Mouse (Mus musculus) MEL (cell line): ENCODE results near the gene Mkln1. TPM values are rescaled to one million over a fixed set of nuclear protein-coding genes. Genes with fewer than 3 reads are reported as not detected.

Experiments used
- DNase-seq: peaks from one replicate; pipeline ENCODE4 v3.0.0; 2011; ENCODE audit warnings: low read depth, low spot score
- H3K27ac ChIP-seq: 2 replicates; pipeline ENCODE4 v1.5.1; 2012; ENCODE audit warnings: low read depth, mild to moderate bottlenecking, control low read depth, low read length, moderate library complexity; ENCODE audit not compliant: control insufficient read depth
- H3K27me3 ChIP-seq, 2 experiments: fragments of 150-350 bp in 1 of 2; sonication (generic) in 1 of 2; 2 replicates each; pipeline ENCODE4 v1.6.1; 2012; ENCODE audit warnings: low read length in 2 of 2, mild to moderate bottlenecking in 2 of 2, improper control_type of control experiment in 1 of 2, moderate library complexity in 1 of 2; ENCODE audit not compliant: insufficient read depth in 2 of 2, control insufficient read depth in 1 of 2
- H3K36me3 ChIP-seq, 2 experiments: 2 replicates each; pipeline ENCODE4 v1.6.1; 2012 to 2014; ENCODE audit warnings: low read length in 2 of 2, improper control_type of control experiment in 1 of 2, inconsistent platforms in 1 of 2, mild to moderate bottlenecking in 1 of 2; ENCODE audit not compliant: insufficient read depth in 2 of 2, control insufficient read depth in 1 of 2
- H3K4me1 ChIP-seq, 2 experiments: fragments of 150-350 bp in 1 of 2; sonication (generic) in 1 of 2; 2 replicates each; pipeline ENCODE4 v1.6.1; 2012; ENCODE audit warnings: low read length in 2 of 2, improper control_type of control experiment in 1 of 2, mild to moderate bottlenecking in 1 of 2; ENCODE audit not compliant: insufficient read depth in 2 of 2, control insufficient read depth in 1 of 2
- H3K4me3 ChIP-seq, 2 experiments: fragments of 150-350 bp in 1 of 2; sonication (generic) in 1 of 2; 2 replicates each; pipeline ENCODE4 v1.5.1; 2012; ENCODE audit warnings: low read depth in 2 of 2, low read length in 2 of 2, mild to moderate bottlenecking in 2 of 2, moderate library complexity in 2 of 2, control low read depth in 1 of 2, improper control_type of control experiment in 1 of 2; ENCODE audit not compliant: control insufficient read depth in 1 of 2, insufficient read depth in 1 of 2
- H3K79me2 ChIP-seq: 2 replicates; pipeline ENCODE4 v1.6.1; 2012; ENCODE audit warnings: mild to moderate bottlenecking, low read length, moderate library complexity; ENCODE audit not compliant: control insufficient read depth, poor library complexity, insufficient read depth
- H3K9ac ChIP-seq: 2 replicates; pipeline ENCODE4 v1.6.1; 2012; ENCODE audit warnings: low read depth, mild to moderate bottlenecking, control low read depth, low read length, moderate library complexity; ENCODE audit not compliant: control insufficient read depth, poor library complexity, severe bottlenecking
- H3K9me3 ChIP-seq: fragments of 150-350 bp; sonication (generic); replicated peaks from 2 replicates; pipeline ENCODE4 v1.6.1; 2012; ENCODE audit warnings: mild to moderate bottlenecking, low read length, improper control_type of control experiment, moderate library complexity; ENCODE audit not compliant: insufficient read depth
- CHD1 ChIP-seq: IDR thresholded peaks from 2 replicates; pipeline ENCODE4 v1.6.1; 2012; ENCODE audit warnings: low read depth, mild to moderate bottlenecking, inconsistent platforms, low read length, improper control_type of control experiment
- CHD2 ChIP-seq: IDR thresholded peaks from 2 replicates; pipeline ENCODE4 v1.6.1; 2011; ENCODE audit warnings: low read length, improper control_type of control experiment
- EP300 ChIP-seq, 2 experiments: IDR thresholded peaks; 2 replicates each; pipeline ENCODE4 v1.6.1; 2011; ENCODE audit warnings: improper control_type of control experiment in 2 of 2, low read length in 2 of 2, low read depth in 1 of 2, mild to moderate bottlenecking in 1 of 2
- ETS1 ChIP-seq: IDR thresholded peaks from 2 replicates; pipeline ENCODE4 v1.6.1; 2012; ENCODE audit warnings: low read depth, mild to moderate bottlenecking, inconsistent platforms, low read length, improper control_type of control experiment, moderate library complexity
- HCFC1 ChIP-seq: IDR thresholded peaks from 2 replicates; pipeline ENCODE4 v1.6.1; 2012; ENCODE audit warnings: low read depth, mild to moderate bottlenecking, inconsistent platforms, low read length, improper control_type of control experiment, moderate library complexity
- JUND ChIP-seq: IDR thresholded peaks from 2 replicates; pipeline ENCODE4 v1.6.1; 2011; ENCODE audit warnings: low read depth, mild to moderate bottlenecking, improper control_type of control experiment, low read length
- KAT2A ChIP-seq: conservative IDR thresholded peaks from 2 replicates; pipeline ENCODE4 v1.6.1; 2012; ENCODE audit warnings: low read depth, low read length, improper control_type of control experiment, inconsistent platforms
- MAFK ChIP-seq: IDR thresholded peaks from 2 replicates; pipeline ENCODE4 v1.6.1; 2011; ENCODE audit warnings: low read depth, mild to moderate bottlenecking, low read length, improper control_type of control experiment, borderline replicate concordance
- MAX ChIP-seq: IDR thresholded peaks from 2 replicates; pipeline ENCODE4 v1.6.1; 2011; ENCODE audit warnings: low read length, improper control_type of control experiment
- MEF2A ChIP-seq: IDR thresholded peaks from 2 replicates; pipeline ENCODE4 v1.6.1; 2014; ENCODE audit warnings: low read depth, mild to moderate bottlenecking, inconsistent platforms, low read length, improper control_type of control experiment; ENCODE audit not compliant: poor library complexity, insufficient replicate concordance, severe bottlenecking; ENCODE audit errors: extremely low read depth
- NRF1 ChIP-seq: IDR thresholded peaks from 2 replicates; pipeline ENCODE4 v1.6.1; 2014; ENCODE audit warnings: low read depth, mild to moderate bottlenecking, inconsistent platforms, low read length, improper control_type of control experiment, moderate library complexity; ENCODE audit not compliant: poor library complexity, insufficient read depth, severe bottlenecking
- POLR2A ChIP-seq, 2 experiments: IDR thresholded peaks; 2 replicates each; pipeline ENCODE4 v1.6.1; 2011 to 2012; ENCODE audit warnings: low read length in 2 of 2, mild to moderate bottlenecking in 2 of 2, control low read depth in 1 of 2, improper control_type of control experiment in 1 of 2, low read depth in 1 of 2, moderate library complexity in 1 of 2; ENCODE audit not compliant: control insufficient read depth in 1 of 2, insufficient read depth in 1 of 2, poor library complexity in 1 of 2
- POLR2AphosphoS5 ChIP-seq: IDR thresholded peaks from 2 replicates; pipeline ENCODE4 v1.6.1; 2012; ENCODE audit warnings: low read depth, borderline replicate concordance, mild to moderate bottlenecking, inconsistent platforms, low read length, moderate library complexity, mixed read lengths
- TBP ChIP-seq: IDR thresholded peaks from 2 replicates; pipeline ENCODE4 v1.8.0; 2011; ENCODE audit warnings: low read depth, low read length, improper control_type of control experiment
- TCF12 ChIP-seq: IDR thresholded peaks from 2 replicates; pipeline ENCODE4 v1.6.1; 2014; ENCODE audit warnings: low read depth, mild to moderate bottlenecking, inconsistent platforms, low read length, improper control_type of control experiment, moderate library complexity
- USF2 ChIP-seq, 2 experiments: IDR thresholded peaks; 2 replicates each; pipeline ENCODE4 v1.6.1; 2011 to 2012; ENCODE audit warnings: improper control_type of control experiment in 2 of 2, low read length in 2 of 2, borderline replicate concordance in 1 of 2, inconsistent platforms in 1 of 2, low read depth in 1 of 2, mild to moderate bottlenecking in 1 of 2; ENCODE audit not compliant: insufficient read depth in 1 of 2
- ZC3H11A ChIP-seq: IDR thresholded peaks from 2 replicates; pipeline ENCODE4 v1.6.1; 2012; ENCODE audit warnings: low read depth, mild to moderate bottlenecking, inconsistent platforms, low read length, improper control_type of control experiment
- polyA plus RNA-seq, 2 experiments: library from polyadenylated mRNA; stranded (reverse) in 1 of 2; unstranded in 1 of 2; fragments of >175 nt in 1 of 2; fragments of >200 nt in 1 of 2; gene quantifications; 2 replicates each; pipeline versions ENCODE4 v1.2.1 to v1.2.4; 2012; ENCODE audit warnings: low replicate concordance in 2 of 2, low read depth in 1 of 2; ENCODE audit not compliant: insufficient read length in 2 of 2, insufficient read depth in 1 of 2, missing spikeins in 1 of 2
- total RNA-seq: library from RNA; depleted of rRNA; stranded (reverse); fragments of 300-350 nt; gene quantifications from 2 replicates; pipeline ENCODE4 v1.2.3, GENCODE M21; 2012

Mkln1 gene
- total and polyA plus RNA-seq, 3 experiments: 115 to 187 (median 135) TPM

- no peak overlapping the region for H3K27ac ChIP-seq
- TF ChIP-seq KAT2A (no peak), HCFC1 (no peak), MAX (no peak), POLR2A (IDR thresholded peaks at IDR 0.05; ENCODE audit: control insufficient read depth in 1 of 2, insufficient read depth in 1 of 2, low read depth in 1 of 2, low read length in 2 of 2, poor library complexity in 1 of 2) (no peak), ETS1 (no peak), EP300 (IDR thresholded peaks at IDR 0.05; ENCODE audit: low read depth in 1 of 2, low read length in 2 of 2) (no peak), ZC3H11A (no peak), USF2 (IDR thresholded peaks at IDR 0.05; ENCODE audit: borderline replicate concordance in 1 of 2, insufficient read depth in 1 of 2, low read depth in 1 of 2, low read length in 2 of 2) (no peak), CHD2 (no peak), MEF2A (no peak), TCF12 (no peak), TBP (no peak), POLR2AphosphoS5 (no peak), NRF1 (no peak)
- TF ChIP-seq, all 39 proteins: peak for 0
- no peaks in the 10 kb centered on the region for H3K27me3 ChIP-seq
- H3K9me3 ChIP-seq: no peaks in the 10 kb centered on the region
- H3K9ac ChIP-seq: no peak overlapping the region
- H3K79me2 ChIP-seq: no peaks in the 10 kb centered on the region
- no peak overlapping the region for H3K4me3 ChIP-seq
- no peak for DNase-seq
- no peaks in the 10 kb centered on the region for H3K4me1 ChIP-seq
- no peaks in the 10 kb centered on the region for H3K36me3 ChIP-seq
Observed at GRCm38 (mm10) chr6:31385281-31386145, 13.0 kb upstream of the Mkln1 start.

- no peak for TF ChIP-seq CHD1
- no peak for TF ChIP-seq MAFK
- TF ChIP-seq JUND: no peak
- no peak for TF ChIP-seq MEF2A
- TF ChIP-seq, all 39 proteins: peak for 0
- H3K4me3 ChIP-seq: no peak overlapping the region
- no peaks in the 10 kb centered on the region for H3K79me2 ChIP-seq
- H3K4me1 ChIP-seq: peaks cover 2 to 10% of the 10 kb centered on the region in 2 experiments; a peak in 3 of 4 replicates
- no peaks in the 10 kb centered on the region for H3K27me3 ChIP-seq
- DNase-seq: no peak
- H3K36me3 ChIP-seq: peaks cover 0 to 3% of the 10 kb centered on the region in 2 experiments; a peak in 1 of 4 replicates
- no peaks in the 10 kb centered on the region for H3K9me3 ChIP-seq
- no peak overlapping the region for H3K27ac ChIP-seq
- no peak overlapping the region for H3K9ac ChIP-seq
Observed at GRCm38 (mm10) chr6:31389716-31390115, 8.8 kb upstream of the Mkln1 start.
